Mouse (Mus musculus) kidney, embryonic 15.5 days (tissue): ENCODE data around the gene Crhr2. TPM values are rescaled to one million over a fixed set of nuclear protein-coding genes. Genes with fewer than 3 reads are reported as not detected.

Source experiments
- ATAC-seq: fragments of 200-750 bp; cut with Nextera tagmentation; replicated peaks from 2 replicates; pipeline ENCODE4 v1.8.0; 2017; ENCODE audit warnings: moderate TSS enrichment; ENCODE audit not compliant: low FRiP score
- H3K27ac ChIP-seq: fragments of 300-500 bp; sonication (generic); 2 replicates; pipeline ENCODE4 v1.5.1; 2015; ENCODE audit warnings: mild to moderate bottlenecking, inconsistent platforms
- H3K27me3 ChIP-seq: fragments of 300-500 bp; sonication (generic); 2 replicates; pipeline ENCODE4 v1.6.1; 2015; ENCODE audit warnings: inconsistent platforms
- H3K36me3 ChIP-seq: fragments of 300-500 bp; sonication (generic); 2 replicates; pipeline ENCODE4 v1.6.1; 2015; ENCODE audit warnings: inconsistent platforms
- H3K4me1 ChIP-seq: fragments of 300-500 bp; sonication (generic); 2 replicates; pipeline ENCODE4 v1.6.1; 2015; ENCODE audit warnings: inconsistent platforms
- H3K4me2 ChIP-seq: fragments of 300-500 bp; sonication (generic); 2 replicates; pipeline ENCODE4 v1.6.1; 2015; ENCODE audit warnings: moderate library complexity, mild to moderate bottlenecking, inconsistent platforms
- H3K4me3 ChIP-seq: fragments of 300-500 bp; sonication (generic); replicated peaks from 2 replicates; pipeline ENCODE4 v1.5.1; 2015; ENCODE audit warnings: mild to moderate bottlenecking, inconsistent platforms
- H3K9ac ChIP-seq: fragments of 300-500 bp; sonication (generic); 2 replicates; pipeline ENCODE4 v1.6.1; 2015; ENCODE audit warnings: mild to moderate bottlenecking, inconsistent platforms
- H3K9me3 ChIP-seq: fragments of 300-500 bp; sonication (generic); replicated peaks from 2 replicates; pipeline ENCODE4 v1.6.1; 2016; ENCODE audit warnings: inconsistent platforms
- WGBS: fragments of 180-500 bp; shearing (Covaris S2); methylation state at CpG from one replicate; pipeline ENCODE4 v1.1.7; 2015; ENCODE audit warnings: mixed read lengths; 5-methylcytosine and 5-hydroxymethylcytosine counted together
- polyA plus RNA-seq: library from polyadenylated mRNA; unstranded; fragments of >200 nt; fragmentation: Nextera tagmentation; extraction: Ambion mirVana; gene quantifications from 2 replicates; pipeline ENCODE4 v1.2.1, GENCODE M21; 2015

Gene Crhr2
- polyA plus RNA-seq, 1 experiment from 2014 or later = 0.13 TPM

GRCm38 (mm10) chr6:55161311-55161761 lies 28.5 kb upstream of the Crhr2 start:
- Histone ChIP-seq H3K9me3 (no peaks in the 10 kb centered on the region), H3K4me1 (no peaks in the 10 kb centered on the region), H3K36me3 (no peaks in the 10 kb centered on the region), H3K9ac (no peak overlapping the region), H3K27me3 (peaks cover 6% of the 10 kb centered on the region), H3K4me2 (no peak overlapping the region), H3K4me3 (no peak overlapping the region), H3K27ac (no peak overlapping the region)
- 76% methylated on average over 5 of the region's 5 CpGs for WGBS
- ATAC-seq = no peak

- 75% methylated on average over 1 of the region's 1 CpGs for WGBS
- ATAC-seq = no peak
- Histone ChIP-seq H3K4me2 (no peak overlapping the region), H3K27me3 (no peaks in the 10 kb centered on the region), H3K4me1 (no peaks in the 10 kb centered on the region), H3K4me3 (no peak overlapping the region), H3K27ac (no peak overlapping the region), H3K9me3 (no peaks in the 10 kb centered on the region), H3K9ac (no peak overlapping the region), H3K36me3 (no peaks in the 10 kb centered on the region)
Measured at GRCm38 (mm10) chr6:55159256-55159655, 26.4 kb upstream of the Crhr2 start.

- Histone ChIP-seq H3K4me3 (no peak overlapping the region), H3K27me3 (no peaks in the 10 kb centered on the region), H3K4me1 (no peaks in the 10 kb centered on the region), H3K9ac (no peak overlapping the region), H3K36me3 (no peaks in the 10 kb centered on the region), H3K4me2 (no peak overlapping the region), H3K27ac (no peak overlapping the region), H3K9me3 (no peaks in the 10 kb centered on the region)
- ATAC-seq = no peak
- 92% methylated on average over 3 of the region's 3 CpGs for WGBS
Measured at GRCm38 (mm10) chr6:55152226-55152625, 19.4 kb upstream of the Crhr2 start.

GRCm38 (mm10) chr6:55146138-55146537 lies 13.3 kb upstream of the Crhr2 start:
- H3K36me3 ChIP-seq = no peaks in the 10 kb centered on the region
- no peaks in the 10 kb centered on the region for H3K9me3 ChIP-seq
- no peak overlapping the region for H3K27ac ChIP-seq
- H3K4me3 ChIP-seq = no peak overlapping the region
- 58% methylated on average over 4 of the region's 4 CpGs for WGBS
- ATAC-seq = no peak
- no peak overlapping the region for H3K4me2 ChIP-seq
- no peak overlapping the region for H3K9ac ChIP-seq
- no peaks in the 10 kb centered on the region for H3K4me1 ChIP-seq
- H3K27me3 ChIP-seq = no peaks in the 10 kb centered on the region

- ATAC-seq = no peak
- Histone ChIP-seq H3K4me1 (no peaks in the 10 kb centered on the region), H3K27ac (no peak overlapping the region), H3K4me3 (no peak overlapping the region), H3K9me3 (no peaks in the 10 kb centered on the region), H3K36me3 (no peaks in the 10 kb centered on the region), H3K9ac (no peak overlapping the region), H3K27me3 (no peaks in the 10 kb centered on the region), H3K4me2 (no peak overlapping the region)
- 60% methylated on average over 5 of the region's 5 CpGs for WGBS
Measured at GRCm38 (mm10) chr6:55145285-55145684, 12.5 kb upstream of the Crhr2 start.

GRCm38 (mm10) chr6:55138343-55138742 lies 5.5 kb upstream of the Crhr2 start:
- ATAC-seq = no peak
- peaks cover 3% of the 10 kb centered on the region; the same call in 1 of the 2 replicates for H3K4me1 ChIP-seq
- no peak overlapping the region for H3K27ac ChIP-seq
- no peaks in the 10 kb centered on the region for H3K9me3 ChIP-seq
- H3K9ac ChIP-seq = no peak overlapping the region
- no peak overlapping the region for H3K4me2 ChIP-seq
- no peak overlapping the region for H3K4me3 ChIP-seq
- no peaks in the 10 kb centered on the region for H3K27me3 ChIP-seq
- H3K36me3 ChIP-seq = no peaks in the 10 kb centered on the region

GRCm38 (mm10) chr6:55133425-55133824 lies 609 bp upstream of the Crhr2 start:
- Histone ChIP-seq H3K4me3 (no peak overlapping the region), H3K9me3 (no peaks in the 10 kb centered on the region), H3K9ac (no peak overlapping the region), H3K4me2 (no peak overlapping the region), H3K27ac (no peak overlapping the region), H3K4me1 (peaks cover 11% of the 10 kb centered on the region; the same call in 1 of the 2 replicates), H3K27me3 (no peaks in the 10 kb centered on the region), H3K36me3 (no peaks in the 10 kb centered on the region)
- 87% methylated on average over 1 of the region's 1 CpGs for WGBS
- ATAC-seq = no peak

GRCm38 (mm10) chr6:55131301-55131700 lies 1.5 kb downstream of the Crhr2 start:
- Histone ChIP-seq H3K36me3 (no peaks in the 10 kb centered on the region), H3K4me1 (peaks cover 12% of the 10 kb centered on the region; the same call in 1 of the 2 replicates), H3K27ac (no peak overlapping the region), H3K9ac (no peak overlapping the region), H3K27me3 (no peaks in the 10 kb centered on the region), H3K4me3 (no peak overlapping the region), H3K9me3 (no peaks in the 10 kb centered on the region), H3K4me2 (no peak overlapping the region)
- no peak for ATAC-seq
- WGBS = 85% methylated on average over 4 of the region's 4 CpGs

GRCm38 (mm10) chr6:55130631-55131030 lies 2.2 kb downstream of the Crhr2 start:
- H3K27ac ChIP-seq = no peak overlapping the region
- H3K4me1 ChIP-seq = peaks cover 12% of the 10 kb centered on the region; the same call in 1 of the 2 replicates
- 57% methylated on average over 6 of the region's 6 CpGs for WGBS
- H3K4me2 ChIP-seq = no peak overlapping the region
- no peak for ATAC-seq
- H3K4me3 ChIP-seq = no peak overlapping the region
- H3K27me3 ChIP-seq = no peaks in the 10 kb centered on the region
- no peak overlapping the region for H3K9ac ChIP-seq
- no peaks in the 10 kb centered on the region for H3K36me3 ChIP-seq
- no peaks in the 10 kb centered on the region for H3K9me3 ChIP-seq

- Histone ChIP-seq H3K36me3 (no peaks in the 10 kb centered on the region), H3K27ac (no peak overlapping the region), H3K4me3 (no peak overlapping the region)
Measured at GRCm38 (mm10) chr6:55128391-55128790, 4.4 kb downstream of the Crhr2 start.

GRCm38 (mm10) chr6:55126576-55126975 lies 6.2 kb downstream of the Crhr2 start:
- H3K27ac ChIP-seq = no peak overlapping the region
- H3K36me3 ChIP-seq = no peaks in the 10 kb centered on the region
- H3K4me1 ChIP-seq = 0 out of 2 replicates have a peak, but pooled peaks cover 3% of the 10 kb centered on the region
- H3K9ac ChIP-seq = no peak overlapping the region
- WGBS = 75% methylated on average over 5 of the region's 5 CpGs
- no peaks in the 10 kb centered on the region for H3K9me3 ChIP-seq
- no peak overlapping the region for H3K4me3 ChIP-seq
- ATAC-seq = no peak
- H3K4me2 ChIP-seq = no peak overlapping the region
- H3K27me3 ChIP-seq = 0 out of 2 replicates have a peak, but pooled peaks cover 10% of the 10 kb centered on the region

More at GRCm38 (mm10) chr6:55128391-55128790, 4.4 kb downstream of the Crhr2 start:
- no peak for ATAC-seq
- H3K9me3 ChIP-seq = no peaks in the 10 kb centered on the region
- no peak overlapping the region for H3K4me2 ChIP-seq
- H3K27me3 ChIP-seq = no peaks in the 10 kb centered on the region
- no peak overlapping the region for H3K9ac ChIP-seq
- H3K4me1 ChIP-seq = peaks cover 10% of the 10 kb centered on the region; the same call in 1 of the 2 replicates

- Histone ChIP-seq H3K9me3 (no peaks in the 10 kb centered on the region), H3K27ac (no peak overlapping the region), H3K4me1 (peaks cover 2% of the 10 kb centered on the region), H3K27me3 (peaks cover 40% of the 10 kb centered on the region), H3K4me3 (no peak overlapping the region), H3K9ac (no peak overlapping the region), H3K36me3 (no peaks in the 10 kb centered on the region), H3K4me2 (no peak overlapping the region)
- WGBS = 17% methylated on average over 4 of the region's 4 CpGs
- ATAC-seq = no peak
Measured at GRCm38 (mm10) chr6:55123056-55123455, 9.8 kb downstream of the Crhr2 start.
